Mouse (Mus musculus): ENCODE results near the gene Mapk7. TPM values are rescaled to one million over a fixed set of nuclear protein-coding genes. Genes with fewer than 3 reads are reported as not detected.

Gene Mapk7
- polyA plus RNA-seq, 2 experiments: 55.9 to 98.7 TPM

GRCm38 (mm10) chr11:61476786-61477382, 17.3 kb downstream of the Mapk7 start:
- Histone ChIP-seq H3K27me3 (ENCODE audit: control insufficient read depth, insufficient read depth, low read length) (no peaks in the 10 kb centered on the region), H3K27ac (replicated peaks; ENCODE audit: low read depth, low read length) (no peak overlapping the region), H3K36me3 (ENCODE audit: control insufficient read depth, insufficient read depth, low read length) (no peaks in the 10 kb centered on the region), H3K4me2 (replicated peaks; ENCODE audit: low read depth, low read length, severe bottlenecking) (peak overlapping the region; percentile 8; the same call in 1 of the 2 replicates), H3K9ac (ENCODE audit: low read depth, low read length, severe bottlenecking) (no peak overlapping the region), H3K4me3 (replicated peaks; ENCODE audit: low read length) (no peak overlapping the region), H3K4me1 (ENCODE audit: control insufficient read depth, insufficient read depth, low read length) (peaks cover 11% of the 10 kb centered on the region; the same call in 1 of the 2 replicates), H3K9me3 (ENCODE audit: control insufficient read depth, low read length) (no peaks in the 10 kb centered on the region)
- ATAC-seq (ENCODE audit: low FRiP score, low read depth) (0 out of 2 replicates have a peak, but pooled peaks have one; percentile 53), DNase-seq (ENCODE audit: low spot score) (peak; percentile 60)
- no peak for TF ChIP-seq POLR2A (IDR thresholded peaks at IDR 0.05; ENCODE audit: borderline replicate concordance, extremely low read depth, insufficient read depth, insufficient read length)
- 46% methylated on average over 12 of the region's 12 CpGs for WGBS

DNA sequence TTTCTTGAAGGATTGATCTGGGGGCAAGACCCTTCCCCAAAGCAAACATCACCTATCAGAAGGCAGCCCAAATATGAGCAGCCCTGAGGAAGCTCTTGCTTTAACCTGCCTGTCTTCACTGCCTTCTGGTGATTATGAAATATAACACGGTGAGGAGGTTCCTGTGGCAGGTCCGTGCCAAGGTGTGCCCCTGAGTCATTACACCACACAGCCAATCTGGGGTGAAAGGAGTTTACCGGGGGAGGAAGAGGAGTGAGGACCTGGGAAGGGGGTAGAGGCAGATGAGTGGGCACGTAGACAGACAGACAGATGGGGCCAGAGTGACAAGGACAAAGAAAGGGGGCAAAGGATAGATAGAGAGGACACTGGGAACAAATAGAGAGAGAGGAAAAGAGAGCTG, 20.6 kb downstream of the Mapk7 start:
- Histone ChIP-seq H3K36me3 (ENCODE audit: control insufficient read depth, insufficient read depth, low read length) (no peaks in the 10 kb centered on the region), H3K4me2 (replicated peaks; ENCODE audit: low read depth, low read length, severe bottlenecking) (no peak overlapping the region), H3K27me3 (ENCODE audit: control insufficient read depth, insufficient read depth, low read length) (no peaks in the 10 kb centered on the region), H3K4me1 (ENCODE audit: control insufficient read depth, insufficient read depth, low read length) (peaks cover 7% of the 10 kb centered on the region; the same call in 1 of the 2 replicates), H3K27ac (replicated peaks; ENCODE audit: low read depth, low read length) (no peak overlapping the region), H3K9me3 (ENCODE audit: control insufficient read depth, low read length) (no peaks in the 10 kb centered on the region), H3K4me3 (replicated peaks; ENCODE audit: low read length) (no peak overlapping the region), H3K9ac (ENCODE audit: low read depth, low read length, severe bottlenecking) (no peak overlapping the region)
- TF ChIP-seq POLR2A (IDR thresholded peaks at IDR 0.05; ENCODE audit: borderline replicate concordance, extremely low read depth, insufficient read depth, insufficient read length): no peak
- 68% methylated on average over 4 of the region's 4 CpGs for WGBS
- DNase-seq (ENCODE audit: low spot score) (no peak), ATAC-seq (ENCODE audit: low FRiP score, low read depth) (no peak)

GRCm38 (mm10) chr11:61470880-61471279, 23.3 kb downstream of the Mapk7 start:
- Histone ChIP-seq H3K4me3 (replicated peaks; ENCODE audit: low read length) (no peak overlapping the region), H3K9ac (ENCODE audit: low read depth, low read length, severe bottlenecking) (no peak overlapping the region), H3K9me3 (ENCODE audit: control insufficient read depth, low read length) (no peaks in the 10 kb centered on the region), H3K4me1 (ENCODE audit: control insufficient read depth, insufficient read depth, low read length) (no peaks in the 10 kb centered on the region), H3K36me3 (ENCODE audit: control insufficient read depth, insufficient read depth, low read length) (no peaks in the 10 kb centered on the region), H3K27me3 (ENCODE audit: control insufficient read depth, insufficient read depth, low read length) (no peaks in the 10 kb centered on the region), H3K27ac (replicated peaks; ENCODE audit: low read depth, low read length) (no peak overlapping the region), H3K4me2 (replicated peaks; ENCODE audit: low read depth, low read length, severe bottlenecking) (no peak overlapping the region)
- DNase-seq (ENCODE audit: low spot score): no peak
- ATAC-seq (ENCODE audit: low FRiP score, low read depth): no peak
- TF ChIP-seq POLR2A (IDR thresholded peaks at IDR 0.05; ENCODE audit: borderline replicate concordance, extremely low read depth, insufficient read depth, insufficient read length): no peak

- Histone ChIP-seq H3K4me1 (ENCODE audit: control insufficient read depth, insufficient read depth, low read length) (peaks cover under 1% of the 10 kb centered on the region; the same call in 1 of the 2 replicates), H3K4me2 (replicated peaks; ENCODE audit: low read depth, low read length, severe bottlenecking) (no peak overlapping the region), H3K9me3 (ENCODE audit: control insufficient read depth, low read length) (no peaks in the 10 kb centered on the region), H3K9ac (ENCODE audit: low read depth, low read length, severe bottlenecking) (no peak overlapping the region), H3K36me3 (ENCODE audit: control insufficient read depth, insufficient read depth, low read length) (no peaks in the 10 kb centered on the region), H3K27me3 (ENCODE audit: control insufficient read depth, insufficient read depth, low read length) (no peaks in the 10 kb centered on the region), H3K4me3 (replicated peaks; ENCODE audit: low read length) (no peak overlapping the region), H3K27ac (replicated peaks; ENCODE audit: low read depth, low read length) (no peak overlapping the region)
- no peak for ATAC-seq (ENCODE audit: low FRiP score, low read depth)
- DNase-seq (ENCODE audit: low spot score): no peak
- no peak for TF ChIP-seq POLR2A (IDR thresholded peaks at IDR 0.05; ENCODE audit: borderline replicate concordance, extremely low read depth, insufficient read depth, insufficient read length)
- 65% methylated on average over 7 of the region's 7 CpGs for WGBS
Measured at GRCm38 (mm10) chr11:61469317-61469917, 24.8 kb downstream of the Mapk7 start.

GRCm38 (mm10) chr11:61468534-61468933, 25.7 kb downstream of the Mapk7 start:
- Histone ChIP-seq H3K4me1 (ENCODE audit: control insufficient read depth, insufficient read depth, low read length) (peaks cover 5% of the 10 kb centered on the region; the same call in 1 of the 2 replicates), H3K4me3 (replicated peaks; ENCODE audit: low read length) (no peak overlapping the region), H3K9ac (ENCODE audit: low read depth, low read length, severe bottlenecking) (no peak overlapping the region), H3K36me3 (ENCODE audit: control insufficient read depth, insufficient read depth, low read length) (no peaks in the 10 kb centered on the region), H3K9me3 (ENCODE audit: control insufficient read depth, low read length) (no peaks in the 10 kb centered on the region), H3K27me3 (ENCODE audit: control insufficient read depth, insufficient read depth, low read length) (no peaks in the 10 kb centered on the region), H3K27ac (replicated peaks; ENCODE audit: low read depth, low read length) (no peak overlapping the region), H3K4me2 (replicated peaks; ENCODE audit: low read depth, low read length, severe bottlenecking) (no peak overlapping the region)
- TF ChIP-seq POLR2A (IDR thresholded peaks at IDR 0.05; ENCODE audit: borderline replicate concordance, extremely low read depth, insufficient read depth, insufficient read length): no peak
- 80% methylated on average over 4 of the region's 4 CpGs for WGBS
- ATAC-seq (ENCODE audit: low FRiP score, low read depth) (no peak), DNase-seq (ENCODE audit: low spot score) (no peak)

All from limb, embryonic 14.5 days (tissue).